Mouse (Mus musculus): ENCODE data around the gene Pin1. TPM values are rescaled to one million over a fixed set of nuclear protein-coding genes. Genes with fewer than 3 reads are reported as not detected.
A peak's percentile ranks its signal among the peaks of the same experiment; 100 is the strongest.

Gene Pin1
- total RNA-seq, 2 experiments from 2014 or later = 40.4 to 42.3 TPM

DNA sequence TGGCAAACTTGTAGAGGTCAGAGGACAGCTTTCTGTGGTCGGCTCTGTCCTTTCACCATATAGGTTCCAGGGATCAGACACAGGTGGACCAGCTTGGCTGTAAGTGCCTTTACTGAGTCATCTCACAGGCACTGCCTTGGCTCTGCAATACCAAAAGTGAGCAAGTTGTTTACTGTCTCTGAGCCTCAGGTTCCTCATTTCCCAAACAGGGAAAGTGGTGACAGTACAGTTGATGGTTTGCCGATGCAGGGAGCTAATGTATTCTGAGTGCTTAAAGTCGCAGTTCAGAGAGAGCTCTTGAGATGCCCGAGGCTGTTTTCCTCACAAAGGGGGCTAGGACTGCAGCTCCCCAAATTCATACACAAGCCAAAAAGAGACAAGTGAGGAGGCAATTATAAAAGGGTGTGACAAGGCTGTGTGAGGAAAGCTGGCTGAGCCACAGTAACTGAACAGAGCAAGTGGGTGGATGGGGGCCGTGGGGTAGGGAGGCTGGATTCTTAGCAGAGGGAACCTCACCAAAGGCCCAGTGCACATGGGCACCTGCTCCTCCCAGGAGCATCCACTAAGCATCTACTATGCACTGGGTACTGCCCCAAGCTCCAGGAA lies 44.3 kb downstream of the Pin1 start:
- DNase-seq (ENCODE audit: low spot score in 2 of 2) = no peak

GRCm38 (mm10) chr9:20697466-20697865 lies 45.6 kb downstream of the Pin1 start:
- DNase-seq (ENCODE audit: low spot score in 2 of 2) = no peak

DNA sequence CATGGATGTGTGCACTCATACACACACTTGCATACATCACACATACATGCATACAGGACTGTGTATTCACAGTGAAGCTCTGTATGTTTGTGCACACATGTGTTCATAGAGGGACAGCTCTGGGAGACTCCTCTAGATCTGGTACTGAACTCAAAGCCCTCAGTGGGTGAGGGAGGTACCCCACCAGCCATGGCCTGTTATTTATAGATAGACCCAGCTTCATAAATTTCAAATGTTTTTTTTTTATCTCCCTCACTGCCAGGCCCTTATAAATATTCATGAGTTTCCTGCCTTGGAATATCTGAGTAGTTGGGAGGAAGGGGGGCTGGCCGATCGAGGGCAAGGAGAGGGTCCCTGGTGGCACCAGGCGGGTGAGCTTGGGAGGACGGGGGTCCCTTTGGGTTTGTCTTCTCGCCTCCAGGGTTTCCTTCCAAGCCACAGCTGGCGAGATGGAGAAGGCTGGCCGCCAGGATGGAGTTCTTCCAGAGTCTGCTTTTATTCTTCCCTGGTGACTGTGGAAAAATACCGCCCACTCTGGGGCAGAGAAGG lies 52.0 kb downstream of the Pin1 start:
- peak; percentile 44 to 75 for DNase-seq (ENCODE audit: low spot score in 2 of 2)

GRCm38 (mm10) chr9:20705420-20705819 lies 53.5 kb downstream of the Pin1 start:
- DNase-seq (ENCODE audit: low spot score in 2 of 2) = no peak

GRCm38 (mm10) chr9:20705981-20706380 lies 54.1 kb downstream of the Pin1 start:
- DNase-seq (ENCODE audit: low spot score in 2 of 2) = no peak

- DNase-seq (ENCODE audit: low spot score in 2 of 2) = no peak
Observed at GRCm38 (mm10) chr9:20710471-20710870, 58.6 kb downstream of the Pin1 start.

DNA sequence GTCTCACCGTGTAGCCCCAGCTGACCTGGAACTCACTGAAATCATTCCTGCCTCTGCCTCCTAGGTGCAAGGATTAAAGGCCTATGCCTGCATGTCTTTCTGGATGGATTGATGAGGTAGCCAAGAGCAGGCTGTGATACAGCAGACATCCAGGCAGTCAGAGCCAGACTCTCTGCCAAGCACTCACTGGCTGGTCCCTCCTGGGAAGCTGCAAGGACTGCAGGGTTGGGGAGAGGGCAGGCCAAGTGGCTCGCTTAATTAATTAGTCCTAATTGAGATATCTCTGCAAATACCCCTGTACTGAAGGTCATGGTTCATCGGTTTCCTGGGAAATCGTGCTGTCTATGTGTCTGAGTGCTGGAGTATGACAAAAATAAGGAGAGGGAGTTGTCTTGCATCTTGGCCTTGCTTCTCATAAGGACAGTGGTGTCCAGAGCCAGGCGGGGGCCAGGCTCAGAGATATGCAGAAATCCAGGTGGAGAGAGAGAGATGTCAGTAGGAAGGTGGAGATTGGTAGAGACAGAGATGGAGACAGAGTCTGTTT lies 61.1 kb downstream of the Pin1 start:
- DNase-seq (ENCODE audit: low spot score in 2 of 2) = no peak

- DNase-seq (ENCODE audit: low spot score in 2 of 2) = no peak
Observed at GRCm38 (mm10) chr9:20713478-20713987, 61.6 kb downstream of the Pin1 start.

- DNase-seq (ENCODE audit: low spot score in 2 of 2) = no peak
Observed at GRCm38 (mm10) chr9:20715332-20715731, 63.4 kb downstream of the Pin1 start.

Other genes starting within 250 kb of the Pin1 start
- gene Zfp26, start 191.9 kb upstream of the Pin1 start, total RNA-seq (2021) = 10 to 100 TPM; 25.3 to 26.2 TPM
- 10 to 100 TPM; 30.6 to 30.8 TPM for gene Zfp426, start 159.3 kb upstream of the Pin1 start, total RNA-seq (2021)
- 10 to 100 TPM; 41.4 to 42.2 TPM for gene Zfp266, start 130.7 kb upstream of the Pin1 start, total RNA-seq (2021)
- 10 to 100 TPM; 14.9 to 17.6 TPM for gene Zfp846, start 70.8 kb upstream of the Pin1 start, total RNA-seq (2021)
- 100 to 1,000 TPM; 310 to 319 TPM for gene Ubl5, start 9.2 kb upstream of the Pin1 start, total RNA-seq (2021)
- gene Fbxl12, start 7.3 kb upstream of the Pin1 start, total RNA-seq (2021) = 10 to 100 TPM; 21.9 to 22.6 TPM
- 100 to 1,000 TPM; 127 to 142 TPM for gene Olfm2, start 94.3 kb downstream of the Pin1 start, total RNA-seq (2021)
- 1 to 10 TPM; 1.7 to 1.8 TPM for gene Col5a3, start 163.0 kb downstream of the Pin1 start, total RNA-seq (2021)
- gene Rdh8, start 166.4 kb downstream of the Pin1 start, total RNA-seq (2021) = not detected
- gene A230050P20Rik, start 216.5 kb downstream of the Pin1 start, total RNA-seq (2021) = 10 to 100 TPM; 68.5 to 85.5 TPM
- gene Angptl6, start 227.6 kb downstream of the Pin1 start, total RNA-seq (2021) = 10 to 100 TPM in 1 of 2 experiments, 1 to 10 TPM in 1; 9.7 to 11.7 TPM
- gene Ppan, start 236.1 kb downstream of the Pin1 start, total RNA-seq (2021) = 10 to 100 TPM; 20.7 to 23.3 TPM
- gene Eif3g, start 246.5 kb downstream of the Pin1 start, total RNA-seq (2021) = 100 to 1,000 TPM; 133 to 134 TPM

All from left cerebral cortex, adult 18-20 months (tissue).